Mouse (Mus musculus) intestine, embryonic 14.5 days (tissue): Measurements from ENCODE around the gene Zfp865. TPM values are rescaled to one million over a fixed set of nuclear protein-coding genes. Genes with fewer than 3 reads are reported as not detected.
"Not testable (repeated sequence)": the region's sequence is repeated elsewhere in the genome, so short reads cannot be mapped to it uniquely, and the experiment has no call there.

Experiments used
- ATAC-seq: fragments of 200-750 bp; cut with Nextera tagmentation; replicated peaks from 2 replicates; pipeline ENCODE4 v1.8.0; 2017; ENCODE audit warnings: low read depth, moderate number of reproducible peaks, moderate TSS enrichment, moderate library complexity; ENCODE audit not compliant: low FRiP score, low TSS enrichment
- DNase-seq: peaks from one replicate; pipeline ENCODE4 v3.0.0-alpha.2; 2018; ENCODE audit warnings: low spot score
- H3K27ac ChIP-seq: fragments of 300-500 bp; sonication (generic); 2 replicates; pipeline ENCODE4 v1.5.1; 2014; ENCODE audit warnings: low read depth, mild to moderate bottlenecking, control low read depth
- H3K27me3 ChIP-seq: fragments of 300-500 bp; sonication (generic); replicated peaks from 2 replicates; pipeline ENCODE4 v1.6.1; 2014; ENCODE audit warnings: low read length, control low read depth; ENCODE audit not compliant: control insufficient read depth, insufficient read depth
- H3K36me3 ChIP-seq: fragments of 300-500 bp; sonication (generic); 2 replicates; pipeline ENCODE4 v1.6.1; 2014; ENCODE audit warnings: low read length, control low read depth; ENCODE audit not compliant: control insufficient read depth, insufficient read depth
- H3K4me1 ChIP-seq: fragments of 300-500 bp; sonication (generic); replicated peaks from 2 replicates; pipeline ENCODE4 v1.6.1; 2014; ENCODE audit warnings: low read length, control low read depth, mixed read lengths; ENCODE audit not compliant: control insufficient read depth, insufficient read depth
- H3K4me2 ChIP-seq: fragments of 300-500 bp; sonication (generic); 2 replicates; pipeline ENCODE4 v1.6.1; 2014; ENCODE audit warnings: low read length
- H3K4me3 ChIP-seq: fragments of 300-500 bp; sonication (generic); 2 replicates; pipeline ENCODE4 v1.5.1; 2014; ENCODE audit warnings: low read depth, low read length, control low read depth, mixed read lengths
- H3K9ac ChIP-seq: fragments of 300-500 bp; sonication (generic); 2 replicates; pipeline ENCODE4 v1.6.1; 2014; ENCODE audit warnings: mild to moderate bottlenecking, low read length
- H3K9me3 ChIP-seq: fragments of 300-500 bp; sonication (generic); 2 replicates; pipeline ENCODE4 v1.6.1; 2016; ENCODE audit warnings: low read length, control low read depth; ENCODE audit not compliant: control insufficient read depth
- WGBS: fragments of 180-500 bp; shearing (Covaris S2); extraction: QIAGEN DNeasy Blood & Tissue Kit; methylation state at CpG from one replicate; pipeline ENCODE4 v1.1.7; 2014; 5-methylcytosine and 5-hydroxymethylcytosine counted together
- polyA plus RNA-seq: library from polyadenylated mRNA; unstranded; fragments of >200 nt; fragmentation: Nextera tagmentation; extraction: Ambion mirVana; gene quantifications from 2 replicates; pipeline ENCODE4 v1.2.1, GENCODE M21; 2014

Gene Zfp865
- polyA plus RNA-seq, 1 experiment from 2014 or later: 7.2 TPM

DNA sequence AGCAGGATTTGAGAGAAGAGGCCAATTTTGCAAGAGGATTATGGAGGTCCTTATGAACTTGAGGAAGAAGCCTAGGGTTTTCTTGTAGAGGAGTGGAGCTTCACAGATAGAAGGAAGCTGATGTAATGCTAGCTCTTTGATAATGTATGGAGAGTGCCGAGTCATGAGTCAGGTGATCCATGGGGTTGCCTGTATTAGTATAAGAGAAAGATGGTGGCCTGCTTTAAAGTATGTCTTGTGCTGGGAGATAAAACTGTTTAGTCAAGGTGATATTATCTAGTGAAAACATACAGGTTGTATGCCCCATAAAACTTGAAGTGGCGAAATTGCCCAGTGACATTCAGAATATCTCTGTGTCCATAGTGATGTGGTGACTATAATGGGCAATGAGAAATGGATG lies 56.8 kb downstream of the Zfp865 start:
- H3K27ac ChIP-seq: no peak overlapping the region

DNA sequence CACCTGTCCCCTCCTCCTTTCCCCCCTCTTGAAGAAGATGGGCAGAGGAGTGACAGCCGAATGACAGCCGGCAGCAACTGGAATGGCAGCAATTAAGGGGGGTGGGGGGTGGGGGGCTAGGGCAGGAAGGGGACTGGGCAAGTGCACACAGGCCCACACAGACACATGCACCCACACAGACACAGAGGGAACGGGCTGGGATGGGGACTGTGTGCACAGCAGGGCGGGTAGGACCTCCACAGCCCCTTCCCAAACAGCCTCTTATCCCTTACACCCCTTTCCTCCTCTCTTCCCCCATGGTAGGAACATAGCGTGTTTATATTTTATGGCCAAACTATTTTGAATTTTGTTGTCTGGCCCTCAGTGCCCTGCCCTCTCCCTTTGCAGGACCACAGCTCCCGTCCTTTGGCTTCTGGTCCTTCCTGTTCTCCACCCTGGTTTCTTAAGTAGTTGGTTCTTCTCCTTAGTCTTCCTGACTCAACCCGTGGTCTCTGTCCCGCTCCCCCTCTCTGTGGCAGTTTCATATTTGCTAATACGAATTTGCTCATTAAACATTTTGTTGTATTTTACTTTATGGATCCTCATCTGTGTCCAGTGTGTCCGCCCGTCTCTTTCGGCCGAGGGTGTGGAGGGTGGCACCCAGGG lies 59.3 kb downstream of the Zfp865 start:
- not testable (repeated sequence) for DNase-seq, H3K4me1 ChIP-seq, H3K9me3 ChIP-seq, H3K27me3 ChIP-seq
- Histone ChIP-seq H3K9ac (peak overlapping the region; percentile 95; the same call in 1 of the 2 replicates), H3K36me3 (peaks cover 59% of the 10 kb centered on the region), H3K27ac (peak overlapping the region; percentile 92), H3K4me3 (peak overlapping the region; percentile 96), H3K4me2 (peak overlapping the region; percentile 66)
- peak; percentile 16 for ATAC-seq
- 43% methylated on average over 9 of the region's 13 CpGs for WGBS

More for the DNA sequence above, 56.8 kb downstream of the Zfp865 start:
- Histone ChIP-seq H3K9ac (no peak overlapping the region), H3K9me3 (no peaks in the 10 kb centered on the region), H3K4me2 (no peak overlapping the region), H3K27me3 (no peaks in the 10 kb centered on the region), H3K4me1 (peaks cover 7% of the 10 kb centered on the region), H3K36me3 (peaks cover 70% of the 10 kb centered on the region), H3K4me3 (no peak overlapping the region)
- ATAC-seq (no peak), DNase-seq (no peak)
- 71% methylated on average over 2 of the region's 2 CpGs for WGBS

DNA sequence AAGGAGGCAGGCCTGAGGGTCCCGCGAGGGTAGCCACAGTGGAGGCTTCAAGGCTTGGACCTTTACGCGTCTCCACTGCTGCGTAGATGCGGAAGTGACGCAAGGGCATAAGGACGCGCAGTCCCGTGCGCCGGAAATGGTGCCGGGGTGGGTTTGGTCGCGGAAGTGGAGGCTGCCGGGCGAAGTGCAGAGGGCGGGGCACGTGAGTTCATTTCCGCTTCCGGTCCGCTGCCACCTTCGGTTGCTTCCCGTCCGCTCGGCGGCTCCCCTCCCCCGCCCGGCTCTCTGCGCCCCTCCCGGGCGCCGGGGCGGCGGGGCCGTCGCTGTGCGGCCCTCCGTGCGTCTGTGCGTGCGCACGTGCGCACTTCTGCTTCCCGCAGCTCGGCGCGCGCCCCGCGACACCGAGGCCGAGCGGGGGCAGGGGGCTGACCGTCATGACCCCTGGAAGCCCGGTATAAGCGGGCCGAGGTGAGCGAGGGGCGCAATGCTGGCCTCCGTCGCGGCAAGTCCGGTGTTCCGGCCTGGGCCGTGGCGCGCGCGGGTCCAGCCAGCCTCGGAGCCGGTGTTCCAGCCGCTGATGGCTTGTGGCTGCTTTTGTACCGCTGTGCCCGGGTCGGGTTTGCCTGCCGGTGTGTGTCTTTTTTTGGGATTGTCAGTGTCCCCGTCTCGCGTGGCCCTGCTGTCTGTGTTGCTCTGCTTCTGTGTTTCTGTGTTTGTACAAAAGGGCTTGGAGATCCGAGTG lies 60.0 kb downstream of the Zfp865 start, which contains the start of gene Epn1:
Epn1 (plus strand) TSS at position 226 of the 742 bp plus-strand sequence.
- peak within 1 kb of the TSS; percentile 66 for H3K4me2 ChIP-seq
- peak within 1 kb of the TSS; percentile 92 for H3K27ac ChIP-seq
- DNase-seq: peak; percentile 95
- peak within 1 kb of the TSS; percentile 96 for H3K4me3 ChIP-seq
- no peaks in the 10 kb centered on the region for H3K27me3 ChIP-seq
- peaks cover 60% of the 10 kb centered on the region for H3K36me3 ChIP-seq
- peak; percentile 96 for ATAC-seq
- H3K4me1 ChIP-seq: peaks cover 10% of the 10 kb centered on the region
- H3K9me3 ChIP-seq: no peaks in the 10 kb centered on the region
- H3K9ac ChIP-seq: peak within 1 kb of the TSS; percentile 95
- WGBS: under 1% methylated on average over 75 of the region's 81 CpGs

DNA sequence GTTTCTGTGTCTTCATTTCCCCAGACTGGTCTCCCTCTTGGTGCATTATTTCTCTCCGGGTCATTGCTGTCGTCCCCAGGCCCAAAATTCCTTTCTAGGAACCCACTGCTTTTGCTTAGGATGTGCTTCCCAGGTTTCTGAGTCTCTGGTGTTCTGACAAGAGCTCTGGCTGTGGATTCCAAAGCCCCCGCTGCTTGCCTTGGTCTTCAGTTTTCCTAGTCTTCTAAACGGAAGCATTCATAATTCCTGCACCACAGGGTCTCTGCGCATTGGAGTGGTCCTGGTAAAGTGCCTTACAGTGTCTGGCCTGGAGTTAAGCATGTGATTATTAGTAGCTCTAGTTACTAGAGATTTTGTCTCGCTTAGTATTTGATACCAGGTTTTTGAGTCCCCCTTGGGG lies 60.6 kb downstream of the Zfp865 start:
- Histone ChIP-seq H3K36me3 (peaks cover 61% of the 10 kb centered on the region), H3K9ac (peak overlapping the region; percentile 95), H3K27ac (peak overlapping the region; percentile 92; the same call in 1 of the 2 replicates), H3K4me3 (peak overlapping the region; percentile 96), H3K4me1 (peaks cover 10% of the 10 kb centered on the region), H3K27me3 (no peaks in the 10 kb centered on the region), H3K9me3 (no peaks in the 10 kb centered on the region), H3K4me2 (peak overlapping the region; percentile 66)
- DNase-seq: peak; percentile 71
- 14% methylated on average over 6 of the region's 6 CpGs for WGBS
- ATAC-seq: no peak

DNA sequence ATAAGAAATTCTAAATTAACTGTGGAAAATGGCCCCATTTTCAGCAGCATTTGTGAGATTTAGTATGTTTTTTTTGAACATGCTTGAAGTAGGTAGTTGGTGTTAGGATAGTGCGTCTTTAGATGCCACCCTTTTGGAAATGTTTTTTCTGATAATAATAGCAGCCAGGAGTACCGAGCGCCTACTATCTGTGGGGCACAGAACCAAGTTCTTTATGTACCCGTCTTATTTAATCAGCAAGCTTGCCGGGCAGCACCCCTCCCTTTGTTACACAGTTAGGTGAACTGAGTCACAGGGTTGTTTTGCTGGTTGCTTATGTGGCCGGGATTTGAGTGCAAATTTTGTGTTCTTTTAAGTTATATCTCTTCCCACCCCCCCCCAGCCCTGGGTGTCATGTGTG lies 61.1 kb downstream of the Zfp865 start:
- ATAC-seq: no peak
- 68% methylated on average over 6 of the region's 6 CpGs for WGBS

DNA sequence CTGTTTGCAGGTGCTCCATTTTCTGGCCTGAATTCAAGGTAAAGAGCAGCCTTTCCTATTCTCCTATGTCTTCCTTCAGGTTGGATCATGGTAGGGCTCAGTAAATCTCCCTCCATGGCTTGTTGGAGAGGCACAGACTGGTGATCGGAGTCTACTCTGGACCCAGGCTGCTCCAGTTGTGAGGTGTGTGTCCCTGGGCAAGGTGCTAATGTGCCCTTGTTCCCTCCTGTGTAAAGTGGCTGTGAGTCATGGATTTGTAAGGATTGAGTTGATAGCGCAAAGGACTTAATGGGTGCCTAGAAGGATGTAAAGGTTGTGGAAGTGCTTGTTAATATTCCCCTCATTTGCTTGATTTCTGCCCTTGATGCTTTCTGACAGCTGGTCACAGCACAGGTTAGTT lies 61.8 kb downstream of the Zfp865 start:
- H3K36me3 ChIP-seq: peaks cover 59% of the 10 kb centered on the region
- DNase-seq: no peak
- no peaks in the 10 kb centered on the region for H3K27me3 ChIP-seq
- H3K9me3 ChIP-seq: no peaks in the 10 kb centered on the region
- H3K4me3 ChIP-seq: no peak overlapping the region
- 97% methylated on average over 2 of the region's 2 CpGs for WGBS
- peak overlapping the region; percentile 66 for H3K4me2 ChIP-seq
- H3K4me1 ChIP-seq: peaks cover 10% of the 10 kb centered on the region
- no peak overlapping the region for H3K27ac ChIP-seq
- no peak for ATAC-seq
- no peak overlapping the region for H3K9ac ChIP-seq

More for the DNA sequence above, 61.1 kb downstream of the Zfp865 start:
- peak overlapping the region; percentile 95 for H3K9ac ChIP-seq
- peaks cover 62% of the 10 kb centered on the region for H3K36me3 ChIP-seq
- H3K9me3 ChIP-seq: no peaks in the 10 kb centered on the region
- no peak overlapping the region for H3K27ac ChIP-seq
- DNase-seq: no peak
- H3K4me3 ChIP-seq: peak overlapping the region; percentile 96
- peaks cover 10% of the 10 kb centered on the region for H3K4me1 ChIP-seq
- H3K27me3 ChIP-seq: no peaks in the 10 kb centered on the region
- peak overlapping the region; percentile 66 for H3K4me2 ChIP-seq

DNA sequence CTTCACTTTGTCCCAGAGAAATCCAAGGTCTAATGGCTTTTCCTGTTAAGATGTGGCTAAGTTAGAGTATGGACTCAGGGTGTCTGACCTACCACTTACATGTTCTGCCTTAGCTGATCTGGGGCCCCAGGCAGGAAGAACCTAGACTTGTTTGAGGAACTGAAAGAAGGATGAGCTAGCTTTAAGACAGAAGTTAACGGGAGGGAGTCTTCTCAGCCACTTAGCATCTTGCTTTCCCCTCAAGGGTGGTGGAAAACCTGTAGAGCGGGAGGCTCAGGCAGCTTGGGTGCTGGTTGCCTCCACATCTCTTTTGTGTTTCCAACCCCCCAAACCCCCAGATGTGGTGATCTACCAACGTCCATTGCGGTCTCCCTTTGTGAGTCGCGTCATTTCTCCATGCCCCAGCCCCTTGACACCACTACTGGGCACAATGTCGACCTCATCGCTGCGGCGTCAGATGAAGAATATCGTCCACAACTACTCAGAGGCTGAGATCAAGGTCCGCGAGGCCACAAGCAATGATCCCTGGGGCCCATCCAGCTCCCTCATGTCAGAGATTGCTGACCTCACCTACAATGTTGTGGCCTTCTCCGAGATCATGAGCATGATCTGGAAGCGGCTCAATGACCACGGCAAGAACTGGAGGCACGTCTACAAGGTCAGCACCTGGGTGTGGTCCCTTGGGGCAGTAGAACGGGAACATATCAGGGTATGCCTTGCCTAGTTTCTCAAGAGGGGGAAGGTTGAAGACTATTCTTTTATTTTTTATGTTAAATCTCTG lies 63.3 kb downstream of the Zfp865 start:
- H3K9ac ChIP-seq: no peak overlapping the region

DNA sequence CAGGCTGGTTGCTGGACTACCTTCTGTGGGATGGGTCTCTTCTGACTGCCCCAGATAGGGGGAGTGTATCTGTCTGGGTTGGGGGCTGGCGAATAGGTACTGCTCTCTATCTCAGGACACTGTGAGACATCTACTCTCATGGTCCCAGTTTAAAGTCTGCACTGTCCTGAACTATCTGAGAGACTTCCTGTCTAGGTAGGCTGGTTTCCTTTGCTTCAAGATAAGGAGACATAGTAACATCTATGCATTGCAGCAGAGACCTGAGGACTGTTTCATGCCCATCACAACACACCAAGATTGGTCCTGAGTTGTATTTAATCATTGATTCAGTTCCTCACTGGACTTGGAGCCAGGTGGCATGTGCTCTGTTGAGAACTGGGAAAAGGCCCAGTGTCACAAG lies 65.3 kb downstream of the Zfp865 start:
- Histone ChIP-seq H3K4me2 (no peak overlapping the region), H3K9ac (no peak overlapping the region), H3K36me3 (peaks cover 52% of the 10 kb centered on the region), H3K4me1 (peaks cover 10% of the 10 kb centered on the region), H3K27me3 (no peaks in the 10 kb centered on the region), H3K4me3 (no peak overlapping the region), H3K9me3 (no peaks in the 10 kb centered on the region), H3K27ac (no peak overlapping the region)
- 95% methylated on average over 1 of the region's 1 CpGs for WGBS
- DNase-seq (no peak), ATAC-seq (no peak)

More for the DNA sequence above, 63.3 kb downstream of the Zfp865 start:
- no peak for ATAC-seq
- peaks cover 48% of the 10 kb centered on the region for H3K36me3 ChIP-seq
- H3K27ac ChIP-seq: no peak overlapping the region
- no peak overlapping the region for H3K4me3 ChIP-seq
- DNase-seq: no peak
- H3K27me3 ChIP-seq: no peaks in the 10 kb centered on the region
- no peak overlapping the region for H3K4me2 ChIP-seq
- no peaks in the 10 kb centered on the region for H3K9me3 ChIP-seq
- 89% methylated on average over 18 of the region's 18 CpGs for WGBS
- H3K4me1 ChIP-seq: peaks cover 10% of the 10 kb centered on the region
